Mouse (Mus musculus): ENCODE measurements around the gene Lgals2. TPM values are rescaled to one million over a fixed set of nuclear protein-coding genes. Genes with fewer than 3 reads are reported as not detected.

Gene Lgals2
- polyA plus RNA-seq, 1 experiment, result not detected

DNA sequence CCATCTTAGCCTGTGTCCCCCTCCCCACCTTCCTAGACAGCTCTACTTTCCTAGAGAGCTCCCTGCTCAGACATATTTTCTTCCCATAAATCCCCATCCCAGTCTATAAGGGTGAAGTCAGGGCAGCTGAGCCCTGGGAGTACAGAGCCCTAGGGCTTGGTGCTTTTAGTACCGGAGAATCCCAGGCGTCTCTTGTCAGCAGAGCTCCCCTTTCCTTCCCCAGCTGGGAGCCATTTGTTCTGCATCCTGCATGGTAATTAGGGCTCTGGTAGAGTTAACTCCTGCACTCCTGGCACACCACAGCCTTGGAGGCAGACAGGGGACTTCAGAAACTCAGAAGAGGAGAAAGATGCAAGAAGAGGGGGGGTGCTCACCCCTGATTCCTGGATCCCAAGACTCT is 15.6 kb downstream of the Lgals2 start:
- peaks cover 62% of the 10 kb centered on the region for H3K27me3 ChIP-seq (replicated peaks)
- H3K4me3 ChIP-seq (replicated peaks), result no peak overlapping the region
- peaks cover 73% of the 10 kb centered on the region for H3K4me1 ChIP-seq
- H3K9me3 ChIP-seq, result peaks cover 6% of the 10 kb centered on the region; the same call in 1 of the 2 replicates
- no peaks in the 10 kb centered on the region for H3K36me3 ChIP-seq (replicated peaks; ENCODE audit: low read length)
- TF ChIP-seq GATA1 (IDR thresholded peaks at IDR 0.05; ENCODE audit: borderline replicate concordance, low read length) (no peak), FLI1 (IDR thresholded peaks at IDR 0.05; ENCODE audit: low read length) (no peak)

GRCm38 (mm10) chr15:78836086-78836621 is 19.2 kb downstream of the Lgals2 start:
- H3K4me1 ChIP-seq, result peaks cover 72% of the 10 kb centered on the region
- H3K36me3 ChIP-seq (replicated peaks; ENCODE audit: low read length), result no peaks in the 10 kb centered on the region
- TF ChIP-seq FLI1 (IDR thresholded peaks at IDR 0.05; ENCODE audit: low read length), result no peak
- peak overlapping the region; percentile 33 for H3K4me3 ChIP-seq (replicated peaks)
- H3K27me3 ChIP-seq (replicated peaks), result peaks cover 41% of the 10 kb centered on the region
- H3K9me3 ChIP-seq, result peaks cover 6% of the 10 kb centered on the region; the same call in 1 of the 2 replicates

GRCm38 (mm10) chr15:78835200-78836085 is 19.9 kb downstream of the Lgals2 start:
- Histone ChIP-seq H3K36me3 (replicated peaks; ENCODE audit: low read length) (no peaks in the 10 kb centered on the region), H3K27me3 (replicated peaks) (peaks cover 39% of the 10 kb centered on the region), H3K4me1 (peaks cover 72% of the 10 kb centered on the region), H3K4me3 (replicated peaks) (peak overlapping the region; percentile 80), H3K9me3 (peaks cover 6% of the 10 kb centered on the region; the same call in 1 of the 2 replicates)
- TF ChIP-seq FLI1 (IDR thresholded peaks at IDR 0.05; ENCODE audit: low read length) (no peak), GATA1 (IDR thresholded peaks at IDR 0.05; ENCODE audit: borderline replicate concordance, low read length) (no peak)

GRCm38 (mm10) chr15:78834233-78835005 is 20.9 kb downstream of the Lgals2 start:
- Histone ChIP-seq H3K36me3 (replicated peaks; ENCODE audit: low read length) (no peaks in the 10 kb centered on the region), H3K9me3 (peaks cover 6% of the 10 kb centered on the region; the same call in 1 of the 2 replicates), H3K4me1 (peaks cover 62% of the 10 kb centered on the region), H3K4me3 (replicated peaks) (no peak overlapping the region), H3K27me3 (replicated peaks) (peaks cover 29% of the 10 kb centered on the region)
- TF ChIP-seq FLI1 (IDR thresholded peaks at IDR 0.05; ENCODE audit: low read length) (no peak), GATA1 (IDR thresholded peaks at IDR 0.05; ENCODE audit: borderline replicate concordance, low read length) (no peak)

DNA sequence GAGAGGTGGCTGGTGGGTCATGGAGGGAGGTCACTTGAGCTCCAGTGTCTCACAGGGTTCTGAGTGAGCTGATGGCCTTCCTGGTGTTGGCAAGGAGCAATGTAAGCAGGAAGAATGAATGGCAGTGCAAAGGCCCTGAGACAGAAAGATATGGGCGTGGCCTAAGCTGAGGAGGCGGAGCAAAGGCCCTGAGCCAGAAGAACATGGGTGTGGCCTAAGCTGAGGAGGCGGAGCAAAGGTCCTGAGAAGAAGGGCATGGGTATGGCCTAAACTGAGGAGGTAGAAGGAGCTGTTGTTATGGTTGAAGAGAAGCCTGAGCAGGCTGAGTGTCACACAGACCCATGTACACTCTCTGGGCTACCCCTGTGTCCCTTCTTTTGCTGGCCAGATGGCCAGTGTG is 21.7 kb downstream of the Lgals2 start:
- Histone ChIP-seq H3K4me3 (replicated peaks) (no peak overlapping the region), H3K27me3 (replicated peaks) (peaks cover 23% of the 10 kb centered on the region), H3K36me3 (replicated peaks; ENCODE audit: low read length) (no peaks in the 10 kb centered on the region), H3K4me1 (peaks cover 59% of the 10 kb centered on the region), H3K9me3 (peaks cover 6% of the 10 kb centered on the region; the same call in 1 of the 2 replicates)
- TF ChIP-seq FLI1 (IDR thresholded peaks at IDR 0.05; ENCODE audit: low read length) (no peak), GATA1 (IDR thresholded peaks at IDR 0.05; ENCODE audit: borderline replicate concordance, low read length) (no peak)

GRCm38 (mm10) chr15:78832701-78833123 is 22.6 kb downstream of the Lgals2 start:
- H3K9me3 ChIP-seq, result peaks cover 6% of the 10 kb centered on the region; the same call in 1 of the 2 replicates
- H3K36me3 ChIP-seq (replicated peaks; ENCODE audit: low read length), result no peaks in the 10 kb centered on the region
- no peak overlapping the region for H3K4me3 ChIP-seq (replicated peaks)
- H3K4me1 ChIP-seq, result peaks cover 63% of the 10 kb centered on the region
- peaks cover 31% of the 10 kb centered on the region for H3K27me3 ChIP-seq (replicated peaks)
- TF ChIP-seq GATA1 (IDR thresholded peaks at IDR 0.05; ENCODE audit: borderline replicate concordance, low read length) (no peak), FLI1 (IDR thresholded peaks at IDR 0.05; ENCODE audit: low read length) (no peak)

DNA sequence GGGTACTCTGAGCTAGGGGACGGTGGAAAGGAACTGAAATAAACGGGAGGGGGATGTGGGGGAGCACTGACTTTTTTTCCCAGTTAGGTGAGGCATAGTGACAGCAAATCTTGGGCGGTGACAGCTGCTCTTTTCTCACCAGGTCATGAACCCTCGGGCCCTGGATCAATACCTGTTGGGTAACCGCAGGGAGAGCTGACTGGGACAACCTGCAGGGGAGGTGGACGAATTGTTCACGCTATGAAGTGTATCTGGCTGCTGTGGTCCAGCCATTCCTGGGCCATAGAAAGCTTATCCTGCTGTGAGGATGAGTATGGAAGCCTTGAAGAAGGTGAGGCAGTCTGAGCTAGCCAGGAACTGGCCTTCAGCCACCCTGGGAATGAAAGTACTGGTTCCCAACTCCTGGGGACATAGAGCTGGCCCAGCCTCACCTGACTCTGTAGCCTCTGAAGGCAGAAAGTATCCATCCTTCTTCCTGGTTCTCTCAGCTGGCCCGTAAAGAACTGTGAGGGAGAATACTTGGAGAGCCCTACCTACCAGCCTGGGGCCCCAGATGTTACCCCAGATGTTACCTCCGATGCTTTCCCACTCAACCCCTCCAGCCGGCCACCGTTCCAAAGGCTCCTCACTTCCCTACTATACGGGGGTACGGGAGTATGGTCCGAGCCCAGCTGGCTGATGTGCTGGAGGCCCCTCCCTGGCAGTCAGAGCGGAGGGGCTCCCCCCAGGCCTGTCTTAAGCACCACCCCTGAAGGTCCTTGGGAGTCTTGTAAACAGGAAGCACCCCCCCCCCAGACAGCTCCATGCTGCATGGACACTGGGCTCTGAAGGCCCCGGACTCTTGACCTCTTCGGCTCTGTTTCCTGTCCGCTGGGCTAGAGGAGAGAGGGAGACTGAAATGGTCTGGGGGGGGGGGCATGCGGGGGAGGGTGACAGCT is 23.3 kb downstream of the Lgals2 start:
- no peak overlapping the region for H3K4me3 ChIP-seq (replicated peaks)
- peaks cover 38% of the 10 kb centered on the region for H3K27me3 ChIP-seq (replicated peaks)
- H3K9me3 ChIP-seq, result peaks cover 6% of the 10 kb centered on the region; the same call in 1 of the 2 replicates
- H3K4me1 ChIP-seq, result peaks cover 63% of the 10 kb centered on the region
- no peaks in the 10 kb centered on the region for H3K36me3 ChIP-seq (replicated peaks; ENCODE audit: low read length)
- TF ChIP-seq GATA1 (IDR thresholded peaks at IDR 0.05; ENCODE audit: borderline replicate concordance, low read length) (no peak), FLI1 (IDR thresholded peaks at IDR 0.05; ENCODE audit: low read length) (no peak)

DNA sequence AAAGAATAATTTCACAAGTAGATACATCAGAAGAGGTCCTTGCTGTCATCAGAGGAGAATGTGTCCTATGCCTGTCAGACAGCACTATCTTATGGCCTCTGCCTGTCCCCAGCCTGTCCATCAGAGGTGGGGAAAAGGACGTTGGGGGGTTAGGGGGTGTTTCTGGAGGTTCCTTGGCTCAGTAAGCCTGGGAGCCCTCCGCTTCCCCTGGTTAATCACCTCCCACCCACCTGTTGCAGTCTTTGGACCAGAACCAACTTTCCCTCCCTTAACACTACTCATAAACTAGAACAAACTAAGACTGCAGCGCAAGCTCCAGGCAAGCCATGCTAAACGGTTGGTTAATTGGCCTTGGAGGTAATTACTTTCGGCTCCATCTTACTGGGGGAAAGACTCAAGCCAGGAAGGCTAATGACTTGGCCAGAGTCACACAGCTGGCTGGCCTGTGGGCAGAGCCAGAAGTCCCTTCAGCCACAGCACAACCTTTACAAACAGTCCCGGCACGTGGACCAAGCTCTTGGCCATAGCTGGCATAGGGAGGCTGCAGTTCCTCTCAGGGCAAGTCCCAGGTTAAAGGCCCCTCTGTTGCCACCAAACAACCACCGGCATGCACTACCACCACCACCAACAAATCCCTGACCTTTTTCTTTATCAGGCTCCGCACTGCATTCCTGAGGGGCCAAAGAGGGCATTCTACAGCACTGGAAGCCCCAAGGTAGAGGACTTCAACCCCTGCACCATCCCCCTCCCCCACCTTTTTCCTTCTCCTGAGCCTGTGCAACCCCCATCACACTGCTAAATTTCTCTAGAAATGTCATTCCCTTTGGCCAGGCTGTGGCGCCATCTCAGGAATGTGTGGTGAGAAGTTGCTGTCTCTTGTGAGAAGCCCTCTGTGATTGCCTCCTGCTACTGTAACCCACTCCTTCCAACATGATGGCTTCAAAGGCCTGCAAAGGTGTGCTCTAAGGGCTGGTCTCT is 24.3 kb downstream of the Lgals2 start:
- H3K9me3 ChIP-seq, result no peaks in the 10 kb centered on the region
- H3K4me3 ChIP-seq (replicated peaks), result no peak overlapping the region
- H3K27me3 ChIP-seq (replicated peaks), result peaks cover 45% of the 10 kb centered on the region
- TF ChIP-seq GATA1 (IDR thresholded peaks at IDR 0.05; ENCODE audit: borderline replicate concordance, low read length) (no peak), FLI1 (IDR thresholded peaks at IDR 0.05; ENCODE audit: low read length) (no peak)
- peaks cover 59% of the 10 kb centered on the region for H3K4me1 ChIP-seq
- no peaks in the 10 kb centered on the region for H3K36me3 ChIP-seq (replicated peaks; ENCODE audit: low read length)
